Mouse (Mus musculus) bone marrow macrophage, adult 2 months (primary cell): Measurements from ENCODE around the gene Wfdc10. TPM values are rescaled to one million over a fixed set of nuclear protein-coding genes. Genes with fewer than 3 reads are reported as not detected.
"Not testable (repeated sequence)": the region's sequence is repeated elsewhere in the genome, so short reads cannot be mapped to it uniquely, and the experiment has no call there.

ENCODE experiments used
- H3K27ac ChIP-seq: 2 replicates; pipeline ENCODE4 v1.5.1; 2012; ENCODE audit warnings: low read depth, low read length; ENCODE audit not compliant: insufficient read depth
- H3K4me1 ChIP-seq: 2 replicates; pipeline ENCODE4 v1.6.1; 2012; ENCODE audit warnings: low read length; ENCODE audit not compliant: control insufficient read depth, insufficient read depth
- H3K4me3 ChIP-seq: 2 replicates; pipeline ENCODE4 v1.5.1; 2012; ENCODE audit warnings: mild to moderate bottlenecking, low read length, moderate library complexity; ENCODE audit not compliant: insufficient read depth
- CTCF ChIP-seq: IDR thresholded peaks from 2 replicates; pipeline ENCODE4 v1.5.1; 2012; ENCODE audit warnings: low read depth, mild to moderate bottlenecking, low read length, moderate library complexity
- POLR2A ChIP-seq: IDR thresholded peaks from 2 replicates; pipeline ENCODE4 v1.6.1; 2012; ENCODE audit warnings: mild to moderate bottlenecking, low read depth, low read length, borderline replicate concordance
- polyA plus RNA-seq: library from polyadenylated mRNA; stranded (reverse); fragments of >200 nt; gene quantifications from 2 replicates; pipeline ENCODE4 v1.2.4, GENCODE M21; 2012; ENCODE audit not compliant: missing spikeins, insufficient read depth, insufficient read length

The Wfdc10 gene
- not detected in 2 replicates for polyA plus RNA-seq

DNA sequence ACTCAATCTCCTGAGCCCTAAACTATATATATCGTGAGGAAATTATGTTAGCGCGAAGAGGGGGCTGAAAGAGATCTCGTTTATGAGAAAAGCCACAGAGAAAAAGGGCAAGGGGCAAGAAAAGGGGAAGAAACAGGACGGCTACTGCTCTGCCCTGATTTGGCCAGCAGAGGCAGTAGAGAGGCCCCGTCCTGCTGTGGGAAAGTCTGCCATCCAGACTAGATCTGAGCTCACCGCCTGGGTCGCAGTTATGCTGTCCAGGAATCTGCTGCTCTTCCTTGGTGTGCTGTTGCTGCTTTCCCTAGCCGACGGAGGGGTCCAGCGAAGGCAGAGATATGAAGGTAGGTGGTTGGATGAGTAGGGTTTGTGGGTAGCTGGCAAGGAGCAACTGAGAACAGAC, at the start of gene Wfdc10:
Gene Wfdc10, plus strand, starts transcription at position 189 of the 400 bp plus-strand sequence.
- no peak within 1 kb of the TSS for H3K27ac ChIP-seq
- TF ChIP-seq POLR2A (no peak), CTCF (peak; percentile 67)
- peaks cover 3% of the 10 kb centered on the region; the same call in 1 of the 2 replicates for H3K4me1 ChIP-seq
- H3K4me3 ChIP-seq = no peak within 1 kb of the TSS

GRCm38 (mm10) chr2:164608781-164609180, 47.1 kb upstream of the Wfdc10 start:
- Histone ChIP-seq H3K27ac (no peak overlapping the region), H3K4me3 (no peak overlapping the region), H3K4me1 (no peaks in the 10 kb centered on the region)
- TF ChIP-seq CTCF = no peak
- no peak for TF ChIP-seq POLR2A

- not testable (repeated sequence) for H3K27ac ChIP-seq, H3K4me1 ChIP-seq, H3K4me3 ChIP-seq
Measured at GRCm38 (mm10) chr2:164613471-164613870, 42.4 kb upstream of the Wfdc10 start, which contains the start of the genes Wfdc6b and Wfdc8. TSS of gene Wfdc6b (plus strand) at chr2:164613522. TSS of gene Wfdc8 (minus strand) at chr2:164613626.

GRCm38 (mm10) chr2:164615386-164615785, 40.5 kb upstream of the Wfdc10 start:
- H3K27ac ChIP-seq = no peak overlapping the region
- no peak overlapping the region for H3K4me3 ChIP-seq
- no peaks in the 10 kb centered on the region for H3K4me1 ChIP-seq
- no peak for TF ChIP-seq CTCF
- TF ChIP-seq POLR2A = no peak

DNA sequence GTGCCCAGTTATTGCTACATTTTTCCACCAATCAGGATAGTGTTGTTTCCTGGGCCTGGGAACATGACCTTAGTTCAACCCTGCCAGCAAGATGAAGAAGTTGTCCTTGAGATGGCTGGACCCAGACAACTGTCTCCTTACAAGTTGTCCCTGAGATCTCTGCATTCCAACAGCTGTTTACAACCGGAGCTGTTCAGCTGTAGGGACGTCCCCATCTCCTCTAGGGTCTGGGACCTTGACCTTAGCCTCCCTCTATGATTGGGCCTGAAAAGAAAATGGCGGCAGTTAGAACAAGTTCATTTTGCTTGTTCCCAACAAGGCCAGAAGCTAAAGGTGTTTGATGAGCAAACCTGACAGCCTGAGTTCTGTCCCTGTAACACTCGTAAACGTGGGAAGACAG, 36.8 kb upstream of the Wfdc10 start:
- Histone ChIP-seq H3K4me1 (no peaks in the 10 kb centered on the region), H3K27ac (no peak overlapping the region), H3K4me3 (no peak overlapping the region)
- TF ChIP-seq POLR2A (no peak), CTCF (no peak)

DNA sequence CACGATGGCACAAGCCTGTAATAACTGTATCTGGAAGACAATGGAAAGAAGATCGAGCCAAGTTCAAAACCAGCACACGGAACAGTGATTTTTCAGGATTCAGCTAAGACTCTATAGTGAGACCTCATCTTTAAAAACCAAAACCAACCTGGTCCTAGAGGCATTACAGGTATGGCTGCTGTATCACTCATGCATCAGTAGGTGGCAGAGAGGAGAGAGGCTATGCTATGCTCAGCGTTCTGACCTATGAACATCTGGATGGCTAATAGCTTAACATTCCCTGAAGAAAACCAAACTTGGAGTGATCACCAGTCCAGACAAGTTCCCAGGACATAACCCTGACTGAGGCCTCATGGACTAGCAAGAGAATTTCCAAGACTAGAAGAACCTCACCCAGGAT, 34.1 kb upstream of the Wfdc10 start:
- no peak overlapping the region for H3K27ac ChIP-seq
- no peaks in the 10 kb centered on the region for H3K4me1 ChIP-seq
- no peak for TF ChIP-seq POLR2A
- TF ChIP-seq CTCF = no peak
- H3K4me3 ChIP-seq = no peak overlapping the region

DNA sequence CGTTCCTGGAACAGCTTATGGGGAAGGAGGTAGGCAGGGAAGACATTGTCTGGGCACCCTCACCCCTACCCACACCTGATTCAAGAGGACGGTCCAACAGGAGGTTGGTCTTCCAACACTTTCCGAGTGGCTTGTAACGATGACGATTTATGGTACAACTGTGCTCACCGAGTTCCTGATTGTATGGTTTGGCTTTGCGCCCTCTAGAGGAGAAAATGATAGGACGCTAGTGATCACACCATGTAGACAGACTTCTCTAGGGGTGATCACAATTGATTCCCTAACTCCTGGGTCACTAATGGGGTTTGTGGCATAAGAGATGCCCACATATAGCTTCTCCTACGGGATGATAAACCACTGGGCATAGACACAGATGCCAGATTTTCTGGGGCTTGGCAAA, 20.6 kb upstream of the Wfdc10 start:
- no peak overlapping the region for H3K4me3 ChIP-seq
- TF ChIP-seq POLR2A (no peak), CTCF (no peak)
- H3K4me1 ChIP-seq = peaks cover 8% of the 10 kb centered on the region
- no peak overlapping the region for H3K27ac ChIP-seq

- TF ChIP-seq POLR2A (no peak), CTCF (no peak)
- Histone ChIP-seq H3K27ac (no peak within 1 kb of the TSS), H3K4me1 (peaks cover 28% of the 10 kb centered on the region), H3K4me3 (no peak within 1 kb of the TSS)
Measured at GRCm38 (mm10) chr2:164638696-164639095, 17.1 kb upstream of the Wfdc10 start, which contains the start of gene Wfdc16. TSS of gene Wfdc16 (minus strand) at chr2:164638796.

GRCm38 (mm10) chr2:164641129-164641528, 14.7 kb upstream of the Wfdc10 start:
- H3K27ac ChIP-seq = peak overlapping the region; percentile 59
- TF ChIP-seq CTCF (no peak), POLR2A (no peak)

DNA sequence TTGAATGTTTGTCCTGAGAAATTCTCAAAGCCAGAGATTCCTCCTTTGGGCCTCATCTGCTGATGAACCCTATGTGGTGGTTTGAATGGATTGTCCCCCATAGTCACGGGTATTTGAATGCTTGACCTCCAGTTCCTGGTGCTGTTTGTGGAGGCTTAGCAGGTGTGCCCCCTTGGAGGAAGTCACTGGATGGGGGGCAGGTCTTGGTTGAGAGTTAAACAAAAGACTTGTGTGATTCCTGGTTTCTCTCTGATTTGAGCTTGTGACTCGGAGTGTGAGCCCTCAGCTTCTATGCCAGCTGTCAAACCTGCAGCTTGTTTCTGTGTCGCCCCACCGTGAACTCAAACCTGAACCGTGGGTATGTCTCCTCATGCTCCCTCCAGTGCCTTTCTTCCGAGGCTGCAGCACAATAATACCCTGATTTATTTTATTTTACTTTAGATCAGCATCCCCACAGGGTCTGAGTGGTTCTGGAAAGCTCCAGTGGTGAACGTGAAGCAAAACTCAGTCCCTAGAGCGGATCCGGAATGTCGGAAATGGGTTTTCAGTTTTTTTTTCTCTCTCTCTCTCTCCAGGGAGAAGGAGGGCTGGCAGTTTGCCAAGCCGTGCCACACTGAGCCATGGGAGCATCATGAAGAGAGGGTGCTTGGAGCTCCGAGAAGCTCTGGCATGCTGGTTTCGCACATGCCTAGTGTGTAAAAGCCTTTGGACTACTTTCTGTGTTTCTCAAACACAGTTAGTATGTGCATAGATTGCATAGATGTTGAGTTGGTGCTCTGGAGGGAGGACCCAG, 13.8 kb upstream of the Wfdc10 start:
- Histone ChIP-seq H3K4me1 (peaks cover 28% of the 10 kb centered on the region), H3K27ac (no peak overlapping the region), H3K4me3 (no peak overlapping the region)
- no peak for TF ChIP-seq POLR2A
- TF ChIP-seq CTCF = no peak

More at GRCm38 (mm10) chr2:164641129-164641528, 14.7 kb upstream of the Wfdc10 start:
- Histone ChIP-seq H3K4me1 (peaks cover 28% of the 10 kb centered on the region), H3K4me3 (no peak overlapping the region)

GRCm38 (mm10) chr2:164656483-164656882, 637 bp downstream of the Wfdc10 start, which contains the start of gene Wfdc9:
TSS of gene Wfdc9 (minus strand) at chr2:164656583.
- Histone ChIP-seq H3K4me3 (no peak within 1 kb of the TSS), H3K4me1 (peaks cover 3% of the 10 kb centered on the region; the same call in 1 of the 2 replicates), H3K27ac (no peak within 1 kb of the TSS)
- TF ChIP-seq POLR2A (no peak), CTCF (no peak)
